Mouse (Mus musculus) cerebellum, adult 18-20 months (tissue): ENCODE measurements around the gene Map3k6.

ENCODE experiments used
- DNase-seq, 2 experiments: peaks; one replicate each; pipeline ENCODE4 v3.0.0; 2021

Gene Map3k6

GRCm38 (mm10) chr4:133286476-133287077, 46.0 kb downstream of the Map3k6 start:
- no peak for DNase-seq

GRCm38 (mm10) chr4:133291255-133291654, 50.6 kb downstream of the Map3k6 start:
- no peak for DNase-seq

GRCm38 (mm10) chr4:133292405-133292804, 51.8 kb downstream of the Map3k6 start:
- DNase-seq, result no peak

- DNase-seq, result no peak
Measured at GRCm38 (mm10) chr4:133292901-133293843, 52.6 kb downstream of the Map3k6 start.

GRCm38 (mm10) chr4:133294084-133294483, 53.5 kb downstream of the Map3k6 start:
- DNase-seq, result no peak

- no peak for DNase-seq
Measured at GRCm38 (mm10) chr4:133297360-133297759, 56.7 kb downstream of the Map3k6 start.

- DNase-seq, result peak; percentile 88 to 95
Measured at GRCm38 (mm10) chr4:133297801-133298238, 57.2 kb downstream of the Map3k6 start.

- peak; percentile 90 to 92 for DNase-seq
Measured at GRCm38 (mm10) chr4:133298516-133299365, 58.1 kb downstream of the Map3k6 start.

GRCm38 (mm10) chr4:133299701-133300100, 59.1 kb downstream of the Map3k6 start:
- peak; percentile 77 to 81 for DNase-seq

- no peak for DNase-seq
Measured at GRCm38 (mm10) chr4:133300421-133300820, 59.8 kb downstream of the Map3k6 start.

- DNase-seq, result peak; percentile 81 to 90
Measured at GRCm38 (mm10) chr4:133301802-133302201, 61.2 kb downstream of the Map3k6 start.
